Mouse (Mus musculus) CD4-positive helper T cell, adult 2 months (primary cell): ENCODE data around the gene Tbcel.
A peak's percentile ranks its signal among the peaks of the same experiment; 100 is the strongest.

ENCODE experiments used
- DNase-seq: peaks from one replicate; pipeline ENCODE4 v3.0.0-alpha.2; 2012; ENCODE audit warnings: low read depth, missing footprints, low spot score

Tbcel gene

GRCm38 (mm10) chr9:42449043-42449442 lies 58.6 kb downstream of the Tbcel start:
- DNase-seq: no peak

- no peak for DNase-seq
These were observed 65.5 kb downstream of the Tbcel start for GRCm38 (mm10) chr9:42442100-42442499.

- DNase-seq: no peak
These were observed 66.4 kb downstream of the Tbcel start for GRCm38 (mm10) chr9:42441234-42441633.

- DNase-seq: no peak
These were observed 68.2 kb downstream of the Tbcel start for GRCm38 (mm10) chr9:42439446-42439845.

- DNase-seq: no peak
These were observed 75.5 kb downstream of the Tbcel start for GRCm38 (mm10) chr9:42432155-42432554.

- no peak for DNase-seq
These were observed 76.0 kb downstream of the Tbcel start for GRCm38 (mm10) chr9:42431606-42432005.

- DNase-seq: peak; percentile 62
These were observed 79.3 kb downstream of the Tbcel start for GRCm38 (mm10) chr9:42428060-42428924.

GRCm38 (mm10) chr9:42426661-42427358 lies 80.8 kb downstream of the Tbcel start:
- no peak for DNase-seq

- DNase-seq: peak; percentile 64
These were observed 84.0 kb downstream of the Tbcel start for GRCm38 (mm10) chr9:42423649-42424048.

- DNase-seq: no peak
These were observed 87.9 kb downstream of the Tbcel start for GRCm38 (mm10) chr9:42419687-42420086.

- DNase-seq: no peak
These were observed 88.8 kb downstream of the Tbcel start for GRCm38 (mm10) chr9:42418786-42419185.

GRCm38 (mm10) chr9:42417352-42417952 lies 90.2 kb downstream of the Tbcel start:
- no peak for DNase-seq

- DNase-seq: no peak
These were observed 92.4 kb downstream of the Tbcel start for GRCm38 (mm10) chr9:42415184-42415583.

- DNase-seq: no peak
These were observed 94.3 kb downstream of the Tbcel start for GRCm38 (mm10) chr9:42413345-42413744.

- DNase-seq: no peak
These were observed 96.3 kb downstream of the Tbcel start for GRCm38 (mm10) chr9:42411296-42411695.

- DNase-seq: no peak
These were observed 101.9 kb downstream of the Tbcel start for GRCm38 (mm10) chr9:42405736-42406135.

- no peak for DNase-seq
These were observed 106.1 kb downstream of the Tbcel start for GRCm38 (mm10) chr9:42401486-42401885.

GRCm38 (mm10) chr9:42399829-42400228 lies 107.8 kb downstream of the Tbcel start, which contains the start of gene Tecta:
TSS of gene Tecta (minus strand) at chr9:42399929.
- no peak for DNase-seq

- DNase-seq: no peak
These were observed 111.5 kb downstream of the Tbcel start for GRCm38 (mm10) chr9:42396141-42396540.

- no peak for DNase-seq
These were observed 112.7 kb downstream of the Tbcel start for GRCm38 (mm10) chr9:42394903-42395302.

GRCm38 (mm10) chr9:42394321-42394720 lies 113.3 kb downstream of the Tbcel start:
- DNase-seq: no peak

- DNase-seq: no peak
These were observed 114.7 kb downstream of the Tbcel start for GRCm38 (mm10) chr9:42392927-42393326.
